Mouse (Mus musculus) naive thymus-derived CD4-positive, alpha-beta T cell, adult 2 months (primary cell): ENCODE measurements around the gene Tas2r117.

Source experiments
- DNase-seq: peaks from one replicate; pipeline ENCODE4 v3.0.0-alpha.2; 2011; ENCODE audit warnings: low read depth

Tas2r117 gene

DNA sequence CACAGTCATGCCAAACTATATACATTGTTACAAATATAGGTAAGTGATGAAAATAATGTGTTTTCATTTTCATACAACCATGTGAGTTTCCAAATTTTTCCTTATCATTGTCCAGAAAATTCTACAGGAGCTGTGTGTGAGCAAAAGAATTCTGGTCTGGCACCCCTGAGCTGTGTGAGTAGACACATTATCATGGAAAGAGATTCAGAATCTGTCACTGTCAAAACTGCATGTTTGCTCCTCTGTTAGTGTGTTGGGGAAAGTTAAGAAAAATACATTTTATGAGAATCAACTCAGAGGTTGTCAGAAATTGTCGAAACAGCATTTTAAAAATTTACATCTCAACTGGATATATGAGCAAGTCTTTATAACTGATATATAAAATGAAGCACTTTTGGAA, at the start of gene Tas2r117:
Tas2r117 (plus strand) TSS at position 301 of the 400 bp plus-strand sequence.
- DNase-seq: no peak

DNA sequence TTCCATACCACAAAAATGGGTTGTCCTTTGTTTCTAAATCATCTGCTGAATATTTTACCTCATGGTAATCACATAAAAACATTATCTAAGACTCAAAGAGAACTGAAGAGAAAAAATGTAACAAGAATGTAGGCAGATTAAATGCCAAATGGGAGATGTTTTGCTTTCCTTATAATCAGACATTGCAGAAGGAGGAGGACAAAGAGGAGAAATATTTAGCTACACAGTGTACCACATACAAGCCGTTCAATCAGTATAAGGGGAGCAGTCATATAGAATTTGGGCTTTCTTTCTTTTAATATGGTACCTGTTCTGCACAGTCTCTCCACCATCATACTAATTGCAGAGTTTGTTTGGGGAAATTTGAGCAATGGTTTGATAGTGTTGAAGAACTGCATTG, 48.2 kb upstream of the Tas2r117 start, which contains the start of gene Tas2r124:
Tas2r124 (plus strand) TSS at position 301 of the 400 bp plus-strand sequence.
- DNase-seq: no peak

DNA sequence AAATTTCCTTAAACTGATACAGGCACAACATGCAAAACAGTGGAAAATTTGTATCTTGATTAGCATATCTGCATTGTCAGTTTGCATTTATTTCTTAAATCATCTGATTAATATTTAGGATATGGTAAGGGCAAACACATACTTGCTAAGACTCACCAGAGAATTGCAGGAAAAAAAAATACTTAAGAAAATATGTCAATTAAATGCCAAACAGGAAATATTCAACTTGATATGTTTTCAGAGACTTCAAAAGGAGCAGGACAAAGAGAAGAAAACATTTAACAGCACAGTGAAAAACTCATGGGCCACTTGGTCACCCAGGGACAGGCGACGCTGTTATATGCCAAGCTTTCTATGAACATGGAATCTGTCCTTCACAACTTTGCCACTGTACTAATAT, 40.8 kb upstream of the Tas2r117 start, which contains the start of gene Tas2r102:
Tas2r102 (plus strand) TSS at position 301 of the 400 bp plus-strand sequence.
- no peak for DNase-seq

DNA sequence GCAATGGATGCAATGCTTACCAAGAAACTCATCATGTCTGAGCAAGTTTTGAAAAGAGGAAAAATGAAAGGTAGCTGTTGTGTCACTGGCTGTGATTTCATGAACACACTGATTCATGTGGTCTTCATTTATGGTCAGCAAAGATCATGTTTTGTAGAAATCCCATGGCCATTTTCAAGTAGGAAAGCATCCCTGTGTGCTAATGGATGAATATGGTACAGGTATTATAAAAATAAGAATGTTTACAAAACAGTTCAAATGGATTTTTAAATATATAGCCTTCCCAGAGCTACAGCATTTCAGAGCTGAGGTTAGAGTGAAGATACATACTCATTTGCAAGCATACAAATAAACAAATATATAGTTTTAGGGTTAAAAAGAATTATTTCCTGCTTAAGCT, 24.6 kb upstream of the Tas2r117 start, which contains the start of gene Tas2r136:
Tas2r136 (minus strand) TSS at position 101 of the 400 bp plus-strand sequence.
- no peak for DNase-seq

DNA sequence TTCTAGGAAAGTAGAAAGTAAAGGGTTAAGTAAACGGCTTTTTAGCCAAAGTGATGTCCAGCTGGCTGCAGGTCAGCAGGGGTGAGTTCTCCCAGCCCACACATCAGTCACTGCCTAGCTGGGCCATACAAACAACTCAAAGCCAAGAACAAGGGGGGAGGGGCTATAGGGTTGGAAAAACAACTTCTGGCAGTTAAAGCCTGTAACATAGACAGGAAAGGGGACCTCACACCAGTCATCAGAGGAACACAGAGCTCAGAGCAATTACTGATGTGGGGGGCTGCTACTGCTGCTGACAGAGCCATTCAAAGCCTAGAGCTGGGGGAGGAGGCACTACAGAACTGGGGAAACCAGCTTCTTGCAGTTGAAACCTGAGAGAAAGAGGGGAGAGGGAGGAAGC, 7.2 kb upstream of the Tas2r117 start:
- DNase-seq: no peak

DNA sequence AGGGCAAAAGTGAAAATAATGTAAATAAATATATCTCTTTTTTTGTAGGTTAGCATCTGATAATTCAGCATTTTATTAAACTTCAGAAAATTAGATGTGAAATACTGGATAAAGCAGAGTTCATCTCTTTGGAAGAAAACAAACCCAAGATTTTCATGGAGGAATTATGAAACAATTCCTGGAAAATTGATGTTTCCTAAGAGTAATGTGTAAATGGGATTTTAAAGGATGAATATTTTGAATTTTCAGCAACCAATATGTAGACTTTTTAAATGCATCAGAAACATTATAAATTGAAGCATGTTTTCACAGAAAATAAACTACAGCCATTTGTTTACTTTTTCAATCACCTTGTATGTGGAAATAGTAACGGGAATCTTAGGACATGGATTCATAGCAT, 44.2 kb downstream of the Tas2r117 start, which contains the start of gene Tas2r123:
Tas2r123 (plus strand) TSS at position 301 of the 400 bp plus-strand sequence.
- no peak for DNase-seq
